Mouse (Mus musculus): ENCODE results near the gene Pltp.

The Pltp gene

GRCm38 (mm10) chr2:164804533-164805331, 52.8 kb downstream of the Pltp start, which contains the start of the genes Acot8 and Zswim3:
Acot8 (minus strand) TSS chr2:164804882.
Zswim3 (plus strand) TSS chr2:164805098.
- DNase-seq (ENCODE audit: low read depth), result peak; percentile 100

GRCm38 (mm10) chr2:164803921-164804313, 53.6 kb downstream of the Pltp start:
- peak; percentile 36 for DNase-seq (ENCODE audit: low read depth)

GRCm38 (mm10) chr2:164803201-164803920, 54.1 kb downstream of the Pltp start:
- DNase-seq (ENCODE audit: low read depth), result no peak

- DNase-seq (ENCODE audit: low read depth), result no peak
These were observed 57.1 kb downstream of the Pltp start for GRCm38 (mm10) chr2:164800252-164801004.

- DNase-seq (ENCODE audit: low read depth), result peak; percentile 63
These were observed 59.0 kb downstream of the Pltp start for GRCm38 (mm10) chr2:164798554-164798953.

- no peak for DNase-seq (ENCODE audit: low read depth)
These were observed 61.6 kb downstream of the Pltp start for GRCm38 (mm10) chr2:164795868-164796267.

- peak; percentile 88 for DNase-seq (ENCODE audit: low read depth)
These were observed 63.2 kb downstream of the Pltp start for GRCm38 (mm10) chr2:164794293-164794692.

- DNase-seq (ENCODE audit: low read depth), result peak; percentile 49
These were observed 63.7 kb downstream of the Pltp start for GRCm38 (mm10) chr2:164793772-164794171.

GRCm38 (mm10) chr2:164793236-164793635, 64.3 kb downstream of the Pltp start:
- DNase-seq (ENCODE audit: low read depth), result peak; percentile 78

GRCm38 (mm10) chr2:164792400-164793190, 64.9 kb downstream of the Pltp start:
- no peak for DNase-seq (ENCODE audit: low read depth)

GRCm38 (mm10) chr2:164791841-164792261, 65.7 kb downstream of the Pltp start:
- DNase-seq (ENCODE audit: low read depth), result no peak

- no peak for DNase-seq (ENCODE audit: low read depth)
These were observed 67.1 kb downstream of the Pltp start for GRCm38 (mm10) chr2:164790451-164790850.
